Mouse (Mus musculus): ENCODE results near the gene Ago3. TPM values are rescaled to one million over a fixed set of nuclear protein-coding genes. Genes with fewer than 3 reads are reported as not detected.

Gene Ago3
- total RNA-seq (2021), result 19.3 and 20.8 TPM in 2 replicates
- long read RNA-seq, experiment 1, partial matches to known transcripts, result 1 of 3 reads
- long read RNA-seq, experiment 1, other reads (novel, unspliced or antisense), result 2 of 3 reads
- long read RNA-seq, experiment 2, partial matches to known transcripts, result 1 of 5 reads
- long read RNA-seq, experiment 2, other reads (novel, unspliced or antisense), result 4 of 5 reads

- DNase-seq, result peak; percentile 98
These were observed at the start of gene Ago3 for GRCm38 (mm10) chr4:126429347-126430079. Ago3 (minus strand) TSS chr4:126429556.

GRCm38 (mm10) chr4:126473031-126473430, 43.7 kb upstream of the Ago3 start:
- peak; percentile 11 for DNase-seq

GRCm38 (mm10) chr4:126469334-126469733, 40.0 kb upstream of the Ago3 start:
- DNase-seq, result no peak

GRCm38 (mm10) chr4:126468925-126469324, 39.6 kb upstream of the Ago3 start:
- DNase-seq, result no peak

- DNase-seq, result peak; percentile 99
These were observed 39.0 kb upstream of the Ago3 start, which contains the start of gene Ago1 for GRCm38 (mm10) chr4:126468285-126468901. Ago1 (minus strand) TSS chr4:126468583.

- peak; percentile 84 for DNase-seq
These were observed 38.4 kb upstream of the Ago3 start for GRCm38 (mm10) chr4:126467721-126468284.

- no peak for DNase-seq
These were observed 36.9 kb upstream of the Ago3 start for GRCm38 (mm10) chr4:126466251-126466750.

GRCm38 (mm10) chr4:126465843-126466242, 36.5 kb upstream of the Ago3 start:
- peak; percentile 27 for DNase-seq

GRCm38 (mm10) chr4:126464892-126465235, 35.5 kb upstream of the Ago3 start:
- DNase-seq, result no peak

- peak; percentile 24 for DNase-seq
These were observed 35.0 kb upstream of the Ago3 start for GRCm38 (mm10) chr4:126464189-126464891.

GRCm38 (mm10) chr4:126455441-126455840, 26.1 kb upstream of the Ago3 start:
- peak; percentile 4 for DNase-seq

- peak; percentile 16 for DNase-seq
These were observed 25.3 kb upstream of the Ago3 start for GRCm38 (mm10) chr4:126454547-126455254.

GRCm38 (mm10) chr4:126450268-126450667, 20.9 kb upstream of the Ago3 start:
- DNase-seq, result no peak

- DNase-seq, result no peak
These were observed 17.8 kb upstream of the Ago3 start for GRCm38 (mm10) chr4:126447126-126447525.

- DNase-seq, result no peak
These were observed 15.2 kb upstream of the Ago3 start for GRCm38 (mm10) chr4:126444528-126444927.

GRCm38 (mm10) chr4:126438261-126438660, 8.9 kb upstream of the Ago3 start:
- DNase-seq, result no peak

- DNase-seq, result no peak
These were observed 6.9 kb upstream of the Ago3 start for GRCm38 (mm10) chr4:126436268-126436667.

- no peak for DNase-seq
These were observed 4.7 kb upstream of the Ago3 start for GRCm38 (mm10) chr4:126434094-126434493.

GRCm38 (mm10) chr4:126433175-126433574, 3.8 kb upstream of the Ago3 start:
- DNase-seq, result no peak

- DNase-seq, result no peak
These were observed 2.4 kb upstream of the Ago3 start for GRCm38 (mm10) chr4:126431746-126432145.

GRCm38 (mm10) chr4:126428682-126429346, 542 bp downstream of the Ago3 start:
- no peak for DNase-seq

All from adrenal gland, postnatal 14 days (tissue).